Mouse (Mus musculus) heart, postnatal 25 days (tissue): Measurements from ENCODE around the gene Acadm. TPM values are rescaled to one million over a fixed set of nuclear protein-coding genes. Genes with fewer than 3 reads are reported as not detected.

Experiments
- DNase-seq: peaks from one replicate; pipeline ENCODE4 v3.0.0; 2022; ENCODE audit warnings: low spot score
- intact Hi-C: fragments of 180-260 bp; cut with DNase I; formaldehyde crosslinking; loops from one replicate; pipeline ENCODE4 v1.15.1; 2025
- total RNA-seq, 2 experiments: library from RNA; stranded (reverse); gene quantifications; 2 replicates each; pipeline ENCODE4 v1.2.3; 2021

Acadm gene
- total RNA-seq, 2 experiments from 2014 or later: 1,031 to 1,101 TPM

- intact Hi-C loops: no loop called here
- no peak for DNase-seq
Observed at GRCm38 (mm10) chr3:153906136-153906871, 38.1 kb downstream of the Acadm start, which contains the start of gene Msh4. TSS of gene Msh4 (minus strand) at chr3:153906138.

GRCm38 (mm10) chr3:153905251-153906135, 38.9 kb downstream of the Acadm start:
- intact Hi-C loops: no loop called here

GRCm38 (mm10) chr3:153904586-153904985, 39.8 kb downstream of the Acadm start:
- intact Hi-C loops: loop anchor here (5.0 kb wide), 1 partner anchor 323 kb away; no protein-coding TSS in a partner anchor
- DNase-seq: no peak

More at GRCm38 (mm10) chr3:153905251-153906135, 38.9 kb downstream of the Acadm start:
- DNase-seq: no peak

GRCm38 (mm10) chr3:153902595-153902994, 41.8 kb downstream of the Acadm start:
- DNase-seq: no peak
- intact Hi-C loops: loop anchor here (5.0 kb wide), 1 partner anchor 325 kb away; no protein-coding TSS in a partner anchor

GRCm38 (mm10) chr3:153901904-153902303, 42.5 kb downstream of the Acadm start:
- no peak for DNase-seq
- intact Hi-C loops: loop anchor here (5.0 kb wide), 1 partner anchor 325 kb away; no protein-coding TSS in a partner anchor

GRCm38 (mm10) chr3:153897216-153897615, 47.2 kb downstream of the Acadm start:
- DNase-seq: no peak
- intact Hi-C loops: no loop called here

GRCm38 (mm10) chr3:153895454-153895853, 49.0 kb downstream of the Acadm start:
- intact Hi-C loops: no loop called here
- DNase-seq: no peak

- intact Hi-C loops: no loop called here
- DNase-seq: no peak
Observed at GRCm38 (mm10) chr3:153889188-153889781, 55.1 kb downstream of the Acadm start.

DNA sequence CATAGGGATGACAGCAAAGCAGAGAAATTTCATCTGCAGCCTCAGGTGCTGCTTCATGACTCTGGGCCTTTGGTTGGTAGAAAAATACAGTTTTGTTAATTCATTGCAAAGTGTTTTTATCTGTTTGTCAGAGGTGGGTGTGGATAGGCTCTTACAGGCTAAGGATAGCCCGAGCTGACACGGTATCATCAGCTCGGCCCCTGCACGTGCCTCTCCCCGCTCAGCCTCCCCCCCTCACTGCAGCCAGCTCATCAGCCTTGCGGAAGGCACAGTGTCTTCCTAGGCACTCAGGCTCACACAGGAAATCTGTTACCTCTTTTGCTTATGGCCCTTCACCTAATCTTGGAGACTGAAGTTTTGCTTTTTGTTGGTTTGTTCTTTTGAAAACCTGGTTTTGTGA, 56.3 kb downstream of the Acadm start:
- DNase-seq: no peak
- intact Hi-C loops: no loop called here

GRCm38 (mm10) chr3:153886296-153886695, 58.1 kb downstream of the Acadm start:
- intact Hi-C loops: no loop called here

More at GRCm38 (mm10) chr3:153886296-153886695, 58.1 kb downstream of the Acadm start:
- DNase-seq: no peak

Other genes starting within 250 kb of the Acadm start
- 1 to 10 TPM; 4.4 to 7.5 TPM for gene St6galnac3, start 219.5 kb downstream of the Acadm start, total RNA-seq
- not detected for gene Asb17, start 100.4 kb downstream of the Acadm start, total RNA-seq
- gene Msh4, start 38.5 kb downstream of the Acadm start, total RNA-seq: under 1 TPM; 0.08 TPM
- 10 to 100 TPM; 89.2 to 99.7 TPM for gene Rabggtb, start 31.6 kb downstream of the Acadm start, total RNA-seq
- under 1 TPM; 0.05 to 0.14 TPM for gene Slc44a5, start 28.8 kb upstream of the Acadm start, total RNA-seq